Mouse (Mus musculus) forebrain, embryonic 11.5 days (tissue): ENCODE results near the gene Tph1. TPM values are rescaled to one million over a fixed set of nuclear protein-coding genes. Genes with fewer than 3 reads are reported as not detected.
"Not testable (repeated sequence)": the region's sequence is repeated elsewhere in the genome, so short reads cannot be mapped to it uniquely, and the experiment has no call there.

ENCODE experiments used
- ATAC-seq: fragments of 200-750 bp; cut with Nextera tagmentation; replicated peaks from 2 replicates; pipeline ENCODE4 v1.8.0; 2017; ENCODE audit warnings: moderate TSS enrichment; ENCODE audit not compliant: low FRiP score
- DNase-seq: peaks from one replicate; pipeline ENCODE4 v3.0.0-alpha.2; 2017; ENCODE audit warnings: low spot score
- H3K27ac ChIP-seq: fragments of 300-500 bp; sonication (generic); 2 replicates; pipeline ENCODE4 v1.5.1; 2014; ENCODE audit warnings: low read depth, low read length
- H3K27me3 ChIP-seq: fragments of 300-500 bp; sonication (generic); 2 replicates; pipeline ENCODE4 v1.6.1; 2014; ENCODE audit warnings: mild to moderate bottlenecking, low read length, mixed read lengths; ENCODE audit not compliant: control insufficient read depth, insufficient read depth
- H3K36me3 ChIP-seq: fragments of 300-500 bp; sonication (generic); 2 replicates; pipeline ENCODE4 v1.6.1; 2014; ENCODE audit warnings: mild to moderate bottlenecking, low read length, moderate library complexity, mixed read lengths; ENCODE audit not compliant: control insufficient read depth, insufficient read depth
- H3K4me1 ChIP-seq: fragments of 300-500 bp; sonication (generic); replicated peaks from 2 replicates; pipeline ENCODE4 v1.6.1; 2014; ENCODE audit warnings: low read length, mixed read lengths; ENCODE audit not compliant: control insufficient read depth, insufficient read depth
- H3K4me2 ChIP-seq: fragments of 300-500 bp; sonication (generic); 2 replicates; pipeline ENCODE4 v1.6.1; 2014; ENCODE audit warnings: low read depth, mild to moderate bottlenecking, low read length, moderate library complexity, mixed read lengths; ENCODE audit not compliant: severe bottlenecking
- H3K4me3 ChIP-seq: fragments of 300-500 bp; sonication (generic); 2 replicates; pipeline ENCODE4 v1.5.1; 2014; ENCODE audit warnings: low read depth, low read length
- H3K9ac ChIP-seq: fragments of 300-500 bp; sonication (generic); 2 replicates; pipeline ENCODE4 v1.6.1; 2014; ENCODE audit warnings: low read length
- H3K9me3 ChIP-seq: fragments of 300-500 bp; sonication (generic); 2 replicates; pipeline ENCODE4 v1.6.1; 2016; ENCODE audit warnings: low read length, mixed read lengths; ENCODE audit not compliant: control insufficient read depth
- WGBS: fragments of 180-500 bp; shearing (Covaris S2); extraction: QIAGEN DNeasy Blood & Tissue Kit; methylation state at CpG from one replicate; pipeline ENCODE4 v1.1.7; 2014; 5-methylcytosine and 5-hydroxymethylcytosine counted together
- polyA plus RNA-seq: library from polyadenylated mRNA; unstranded; fragments of >200 nt; fragmentation: Nextera tagmentation; extraction: Ambion mirVana; gene quantifications from 2 replicates; pipeline ENCODE4 v1.2.1, GENCODE M21; 2014

The Tph1 gene
- polyA plus RNA-seq, 1 experiment from 2014 or later: 0.13 TPM

DNA sequence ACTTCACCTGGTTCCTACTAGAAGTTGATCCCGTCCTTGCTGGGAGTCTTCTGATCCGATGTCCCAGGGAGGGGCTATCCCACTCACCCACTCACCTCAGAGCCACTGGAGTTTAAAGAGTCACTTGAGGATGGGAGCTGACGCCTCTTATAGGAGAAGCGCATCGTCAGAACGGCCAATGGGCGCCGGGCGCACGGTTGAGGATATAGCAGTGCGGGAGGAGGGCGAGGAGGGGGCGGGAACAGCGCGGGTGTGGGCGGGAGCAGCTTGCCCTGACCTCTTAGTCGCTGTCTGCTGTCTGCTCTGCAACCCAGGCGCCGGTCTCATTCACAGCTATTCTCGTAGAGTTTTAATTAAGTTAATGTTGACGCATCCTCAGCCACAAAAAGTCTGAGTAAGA lies 5.1 kb downstream of the Tph1 start:
- Histone ChIP-seq H3K27me3 (peaks cover 7% of the 10 kb centered on the region), H3K36me3 (no peaks in the 10 kb centered on the region), H3K9me3 (no peaks in the 10 kb centered on the region), H3K4me3 (no peak overlapping the region), H3K4me2 (peak overlapping the region; percentile 38; the same call in 1 of the 2 replicates), H3K9ac (no peak overlapping the region), H3K4me1 (no peaks in the 10 kb centered on the region; the same call in 1 of the 2 replicates), H3K27ac (no peak overlapping the region)
- ATAC-seq: no peak; the same call in 1 of the 2 replicates
- WGBS: under 1% methylated on average over 21 of the region's 21 CpGs
- peak; percentile 59 for DNase-seq

DNA sequence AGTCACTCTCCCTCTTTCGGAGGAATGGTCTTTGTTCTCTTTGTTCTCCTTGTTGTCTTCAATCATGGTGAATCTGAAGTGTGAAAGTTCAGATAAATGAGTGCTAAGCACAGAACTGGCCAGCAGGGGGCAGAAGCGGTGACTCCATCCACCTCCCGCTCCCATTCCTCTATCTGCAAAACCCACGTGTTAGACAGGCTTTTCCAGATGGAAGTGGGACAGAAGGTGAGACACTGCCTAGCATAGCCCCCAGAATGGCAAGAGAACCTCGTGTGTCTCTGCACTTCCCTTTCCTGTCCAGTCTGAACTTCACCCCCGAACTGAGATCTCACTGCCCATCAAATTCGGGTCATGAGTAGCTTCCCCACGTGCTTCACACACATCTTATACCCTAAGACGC lies 7.1 kb downstream of the Tph1 start:
- no peak overlapping the region for H3K4me2 ChIP-seq
- no peaks in the 10 kb centered on the region; the same call in 1 of the 2 replicates for H3K4me1 ChIP-seq
- no peak overlapping the region for H3K4me3 ChIP-seq
- H3K9ac ChIP-seq: no peak overlapping the region
- peaks cover 7% of the 10 kb centered on the region for H3K27me3 ChIP-seq
- H3K36me3 ChIP-seq: no peaks in the 10 kb centered on the region
- peak; percentile 79 for DNase-seq
- no peaks in the 10 kb centered on the region for H3K9me3 ChIP-seq
- ATAC-seq: no peak
- H3K27ac ChIP-seq: no peak overlapping the region
- WGBS: 35% methylated on average over 9 of the region's 9 CpGs

DNA sequence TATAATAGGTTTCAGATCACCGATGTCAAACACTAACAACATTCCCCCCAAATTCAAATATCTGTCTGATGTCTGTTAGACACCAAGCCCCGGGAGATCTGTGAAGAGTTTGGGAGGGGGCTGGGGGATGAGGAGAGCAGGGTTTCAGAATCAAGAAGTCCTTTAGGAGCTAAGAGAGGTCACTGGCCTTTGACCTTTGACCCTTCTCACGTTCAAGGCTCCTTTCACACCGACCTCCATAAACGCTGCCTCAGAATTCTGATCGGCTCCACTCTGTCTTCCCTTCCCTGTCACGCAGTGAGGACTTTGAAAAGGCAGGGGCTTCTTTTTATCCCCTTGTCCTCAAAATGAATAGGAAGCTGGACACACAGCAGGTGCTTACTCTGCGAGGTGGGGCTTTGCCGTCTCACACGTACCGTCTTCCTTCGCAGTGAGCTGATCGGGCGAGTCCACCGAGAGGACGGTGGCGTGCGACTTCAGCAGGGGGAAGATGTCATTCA lies 10.7 kb downstream of the Tph1 start:
- Histone ChIP-seq H3K4me2 (0 out of 2 replicates have a peak overlapping the region, but pooled peaks have one; percentile 12), H3K36me3 (no peaks in the 10 kb centered on the region), H3K27ac (no peak overlapping the region), H3K4me3 (no peak overlapping the region), H3K9me3 (no peaks in the 10 kb centered on the region), H3K9ac (no peak overlapping the region), H3K4me1 (no peaks in the 10 kb centered on the region), H3K27me3 (peaks cover 4% of the 10 kb centered on the region; the same call in 1 of the 2 replicates)
- 22% methylated on average over 18 of the region's 18 CpGs for WGBS
- DNase-seq: no peak
- ATAC-seq: no peak

DNA sequence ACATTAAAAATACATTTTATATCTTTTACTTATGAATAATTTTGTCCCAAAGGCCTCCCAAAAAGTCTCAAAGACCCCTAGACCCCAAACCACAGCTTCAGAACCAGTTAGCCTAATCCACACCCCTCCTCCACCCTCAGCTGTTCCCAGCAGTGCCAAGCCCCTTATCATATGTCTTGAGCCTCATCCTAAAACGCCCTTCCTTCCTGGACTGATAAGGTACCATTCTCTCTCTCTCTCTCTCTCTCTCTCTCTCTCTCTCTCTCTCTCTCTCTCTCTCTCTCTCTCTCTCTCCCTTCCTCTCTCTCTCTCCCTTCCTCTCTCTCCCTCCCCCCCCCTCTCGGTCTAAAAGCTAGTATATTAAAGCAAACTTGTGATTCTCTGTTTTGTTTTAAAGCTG lies 20.1 kb downstream of the Tph1 start:
- H3K4me1 ChIP-seq: no peaks in the 10 kb centered on the region
- ATAC-seq (no peak), DNase-seq (no peak)
- no peaks in the 10 kb centered on the region for H3K36me3 ChIP-seq
- no peak overlapping the region for H3K9ac ChIP-seq
- no peaks in the 10 kb centered on the region for H3K27me3 ChIP-seq
- no peak overlapping the region for H3K4me3 ChIP-seq
- no peaks in the 10 kb centered on the region for H3K9me3 ChIP-seq
- no peak overlapping the region for H3K27ac ChIP-seq
- no peak overlapping the region for H3K4me2 ChIP-seq
- 74% methylated on average over 2 of the region's 2 CpGs for WGBS

DNA sequence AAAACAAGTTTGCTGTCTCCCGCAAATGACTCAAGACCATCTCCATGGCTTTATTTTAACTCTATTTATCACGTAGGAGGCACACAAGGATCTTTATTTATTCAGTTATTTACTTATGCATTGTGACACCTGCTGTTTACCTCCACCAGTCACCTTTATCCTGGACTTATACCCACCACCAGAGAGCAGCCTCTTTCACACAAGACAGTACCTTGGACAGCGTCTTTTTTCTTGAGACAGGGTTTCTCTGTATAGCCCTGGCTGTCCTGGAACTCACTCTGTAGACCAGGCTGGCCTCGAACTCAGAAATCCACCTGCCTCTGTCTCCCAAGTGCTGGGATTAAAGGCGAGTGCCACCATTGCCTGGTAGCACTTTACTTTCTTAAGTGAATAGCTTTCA lies 22.1 kb downstream of the Tph1 start:
- H3K4me3 ChIP-seq, H3K36me3 ChIP-seq, H3K9ac ChIP-seq, H3K27me3 ChIP-seq, H3K4me2 ChIP-seq, H3K9me3 ChIP-seq, DNase-seq, H3K4me1 ChIP-seq, ATAC-seq, H3K27ac ChIP-seq: not testable (repeated sequence)
- 49% methylated on average over 5 of the region's 5 CpGs for WGBS

DNA sequence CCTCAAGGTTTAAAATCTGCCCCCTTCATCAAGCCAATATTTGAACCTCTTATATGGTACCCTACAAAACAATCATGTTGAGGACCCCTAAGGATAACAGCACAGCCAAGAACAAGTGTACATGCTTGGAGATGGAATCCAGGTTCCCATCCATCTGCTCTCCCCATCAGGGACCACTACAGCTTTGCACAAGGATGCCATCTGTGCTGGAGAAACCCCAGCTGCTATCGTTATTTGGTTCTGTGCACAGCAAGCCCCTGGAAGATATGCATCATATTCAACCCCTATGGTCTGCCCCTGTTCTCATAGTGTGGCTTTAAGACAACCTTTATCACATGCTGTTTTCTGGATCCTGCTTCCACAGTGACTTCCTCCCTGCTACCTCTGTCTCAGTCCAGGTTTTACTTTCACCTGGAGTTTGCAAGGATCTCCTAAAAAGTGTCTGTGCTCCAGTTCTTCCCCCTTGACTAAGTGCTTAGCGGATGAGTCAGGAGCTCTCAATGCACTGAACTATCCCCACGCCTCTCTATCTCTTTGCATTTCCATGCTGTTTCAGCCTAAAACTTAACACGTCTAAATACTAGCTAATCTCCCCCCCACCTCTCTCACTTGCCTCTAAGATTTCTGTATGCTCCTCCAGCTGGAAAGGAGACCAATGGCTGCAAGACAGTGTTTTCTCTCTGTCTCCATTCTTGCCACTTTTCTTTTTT lies 23.8 kb downstream of the Tph1 start:
- H3K9ac ChIP-seq: no peak overlapping the region
- H3K36me3 ChIP-seq: no peaks in the 10 kb centered on the region
- no peak overlapping the region for H3K4me3 ChIP-seq
- ATAC-seq (no peak), DNase-seq (no peak)
- H3K4me2 ChIP-seq: no peak overlapping the region
- 84% methylated on average over 4 of the region's 4 CpGs for WGBS
- H3K9me3 ChIP-seq: no peaks in the 10 kb centered on the region
- no peaks in the 10 kb centered on the region for H3K27me3 ChIP-seq
- no peaks in the 10 kb centered on the region for H3K4me1 ChIP-seq
- no peak overlapping the region for H3K27ac ChIP-seq

DNA sequence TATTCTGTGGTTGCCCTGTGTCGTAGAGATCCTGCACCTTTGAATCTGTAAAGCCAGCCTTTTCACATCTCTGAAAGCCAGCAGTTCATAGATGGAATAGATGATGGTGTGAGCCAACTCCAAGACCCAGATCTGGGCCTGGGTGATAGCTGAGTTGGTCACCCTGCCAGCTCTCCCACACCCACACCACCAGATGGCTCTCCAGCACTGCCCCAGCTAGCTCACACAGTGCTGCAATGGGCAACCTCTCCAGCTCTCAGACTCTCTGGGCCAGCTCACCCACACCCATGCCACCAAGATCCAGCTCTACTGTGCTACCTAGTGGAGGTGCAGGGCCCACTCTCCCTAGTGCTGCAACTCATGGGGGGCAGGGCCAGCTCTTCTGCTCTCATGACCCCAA lies 29.2 kb downstream of the Tph1 start:
- 84% methylated on average over 1 of the region's 1 CpGs for WGBS
- Histone ChIP-seq H3K9me3 (no peaks in the 10 kb centered on the region), H3K9ac (no peak overlapping the region), H3K4me3 (no peak overlapping the region), H3K4me1 (peaks cover 4% of the 10 kb centered on the region; the same call in 1 of the 2 replicates), H3K4me2 (no peak overlapping the region), H3K36me3 (no peaks in the 10 kb centered on the region), H3K27me3 (peaks cover 6% of the 10 kb centered on the region), H3K27ac (no peak overlapping the region)
- ATAC-seq: no peak
- no peak for DNase-seq

DNA sequence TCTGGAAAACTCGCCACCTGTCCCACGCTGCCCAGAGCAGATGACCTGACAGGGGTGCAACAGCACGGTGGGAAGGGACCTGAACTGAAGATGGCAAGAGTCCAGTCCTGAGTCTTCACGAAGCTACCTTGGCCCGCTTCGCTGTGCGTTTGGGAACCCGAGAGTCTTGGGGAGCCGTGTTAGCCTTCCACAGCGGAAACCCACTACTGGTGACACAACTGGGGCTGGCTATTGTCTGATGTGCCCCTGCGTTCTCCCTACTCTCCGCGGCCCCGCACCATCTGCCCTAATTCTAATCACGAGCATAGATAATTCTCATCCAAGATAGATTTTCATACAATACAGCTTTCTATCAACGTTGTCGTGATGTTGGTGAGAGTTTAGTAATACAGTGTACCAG lies 32.3 kb downstream of the Tph1 start:
- 14% methylated on average over 17 of the region's 17 CpGs for WGBS
- H3K9ac ChIP-seq: peak overlapping the region; percentile 74
- peaks cover 5% of the 10 kb centered on the region; the same call in 1 of the 2 replicates for H3K4me1 ChIP-seq
- H3K36me3 ChIP-seq: no peaks in the 10 kb centered on the region
- ATAC-seq (no peak), DNase-seq (no peak)
- no peaks in the 10 kb centered on the region for H3K9me3 ChIP-seq
- peaks cover 6% of the 10 kb centered on the region for H3K27me3 ChIP-seq
- H3K4me3 ChIP-seq: peak overlapping the region; percentile 62
- H3K27ac ChIP-seq: no peak overlapping the region
- peak overlapping the region; percentile 69 for H3K4me2 ChIP-seq

DNA sequence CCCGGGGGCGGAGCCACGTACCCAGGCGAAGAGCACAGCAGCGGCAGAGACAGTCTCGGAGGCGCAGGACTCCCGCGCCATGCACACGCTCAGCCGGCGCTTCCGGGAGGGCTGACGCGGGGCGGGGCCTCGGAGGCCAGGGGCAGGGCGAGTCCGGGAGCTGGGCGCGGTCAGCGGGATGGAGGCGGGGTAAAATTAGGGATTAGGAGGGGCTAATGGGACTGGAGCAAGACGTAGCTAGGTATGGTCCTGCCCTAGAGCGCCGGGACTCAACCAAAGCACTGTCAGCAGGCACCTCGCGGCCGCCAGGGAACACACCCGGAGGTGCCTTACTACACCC lies 32.7 kb downstream of the Tph1 start, which contains the start of gene Sergef:
Sergef (minus strand) TSS at position 116 of the 340 bp plus-strand sequence.
- Histone ChIP-seq H3K9me3 (no peaks in the 10 kb centered on the region), H3K36me3 (no peaks in the 10 kb centered on the region), H3K4me2 (peak within 1 kb of the TSS; percentile 69), H3K4me3 (peak within 1 kb of the TSS; percentile 62), H3K4me1 (peaks cover 5% of the 10 kb centered on the region; the same call in 1 of the 2 replicates), H3K27me3 (peaks cover 6% of the 10 kb centered on the region), H3K27ac (no peak within 1 kb of the TSS), H3K9ac (peak within 1 kb of the TSS; percentile 74)
- WGBS: under 1% methylated on average over 30 of the region's 30 CpGs
- peak; percentile 95 for DNase-seq
- ATAC-seq: peak; percentile 97
